Mouse (Mus musculus) CH12.LX (cell line): ENCODE results near the gene Nebl. TPM values are rescaled to one million over a fixed set of nuclear protein-coding genes. Genes with fewer than 3 reads are reported as not detected.

Experiments used
- DNase-seq: peaks from one replicate; pipeline ENCODE4 v3.0.0-alpha.2; 2013; ENCODE audit errors: extremely low read depth
- H3K27ac ChIP-seq: 2 replicates; pipeline ENCODE4 v1.5.1; 2012; ENCODE audit warnings: low read depth, mild to moderate bottlenecking, control low read depth, moderate library complexity; ENCODE audit not compliant: insufficient read depth
- H3K27me3 ChIP-seq: replicated peaks from 2 replicates; pipeline ENCODE3; 2012; ENCODE audit warnings: inconsistent platforms
- H3K36me3 ChIP-seq, 2 experiments: replicated peaks in 1 of 2; 2 replicates each; pipeline versions ENCODE3 to v1.6.1; 2012; ENCODE audit warnings: inconsistent platforms in 1 of 2, low read length in 1 of 2, mild to moderate bottlenecking in 1 of 2, mixed read lengths in 1 of 2, moderate library complexity in 1 of 2; ENCODE audit not compliant: control insufficient read depth in 1 of 2, insufficient read depth in 1 of 2
- H3K4me1 ChIP-seq, 2 experiments: 2 replicates each; pipeline ENCODE4 v1.6.1; 2012; ENCODE audit warnings: inconsistent platforms in 1 of 2, moderate library complexity in 1 of 2; ENCODE audit not compliant: insufficient read depth in 2 of 2, control insufficient read depth in 1 of 2
- H3K4me2 ChIP-seq: 2 replicates; pipeline ENCODE4 v1.6.1; 2012; ENCODE audit warnings: low read depth, mild to moderate bottlenecking, control low read depth; ENCODE audit not compliant: poor library complexity, insufficient read depth, severe bottlenecking
- H3K4me3 ChIP-seq, 3 experiments: fragments of 150-350 bp in 1 of 3; sonication (generic) in 1 of 3; replicated peaks in 1 of 3; 2 replicates each; pipeline versions ENCODE3 to v1.5.1; 2011 to 2012; ENCODE audit warnings: low read depth in 2 of 3, low read length in 2 of 3, mild to moderate bottlenecking in 2 of 3, moderate library complexity in 2 of 3, control low read depth in 1 of 3, improper control_type of control experiment in 1 of 3, inconsistent platforms in 1 of 3, mixed read lengths in 1 of 3; ENCODE audit not compliant: poor library complexity in 1 of 3
- H3K79me2 ChIP-seq: replicated peaks from 2 replicates; pipeline ENCODE4 v1.6.1; 2012; ENCODE audit warnings: mild to moderate bottlenecking, moderate library complexity; ENCODE audit not compliant: control insufficient read depth, poor library complexity, insufficient read depth, severe bottlenecking; ENCODE audit errors: extremely low read depth
- H3K9ac ChIP-seq: 2 replicates; pipeline ENCODE4 v1.6.1; 2012; ENCODE audit warnings: low read depth, mild to moderate bottlenecking, control low read depth, moderate library complexity; ENCODE audit not compliant: insufficient read depth
- H3K9me3 ChIP-seq: replicated peaks from 2 replicates; pipeline ENCODE3; 2012; ENCODE audit warnings: low read length, inconsistent platforms, mixed read lengths
- CHD2 ChIP-seq: IDR thresholded peaks from 2 replicates; pipeline ENCODE4 v1.6.1; 2011; ENCODE audit warnings: low read length, improper control_type of control experiment
- CTCF ChIP-seq, 2 experiments: IDR thresholded peaks in 1 of 2; conservative IDR thresholded peaks in 1 of 2; 2 replicates each; pipeline ENCODE4 v1.5.1; 2011 to 2012; ENCODE audit warnings: low read depth in 2 of 2, low read length in 2 of 2, improper control_type of control experiment in 1 of 2, inconsistent platforms in 1 of 2, mild to moderate bottlenecking in 1 of 2, moderate library complexity in 1 of 2
- EP300 ChIP-seq: IDR thresholded peaks from 2 replicates; pipeline ENCODE4 v1.6.1; 2011; ENCODE audit warnings: low read length, improper control_type of control experiment
- IRF4 ChIP-seq: IDR thresholded peaks from 2 replicates; pipeline ENCODE4 v1.6.1; 2014; ENCODE audit warnings: low read depth, mild to moderate bottlenecking, inconsistent platforms, low read length, improper control_type of control experiment
- JUN ChIP-seq: IDR thresholded peaks from 2 replicates; pipeline ENCODE4 v1.6.1; 2011; ENCODE audit warnings: low read depth, mild to moderate bottlenecking, low read length, improper control_type of control experiment, moderate library complexity; ENCODE audit not compliant: insufficient read depth
- JUND ChIP-seq: conservative IDR thresholded peaks from 2 replicates; pipeline ENCODE4 v1.6.1; 2011; ENCODE audit warnings: low read depth, low read length, improper control_type of control experiment
- KAT2A ChIP-seq: IDR thresholded peaks from 2 replicates; pipeline ENCODE4 v1.6.1; 2012; ENCODE audit warnings: low read length, improper control_type of control experiment, inconsistent platforms; ENCODE audit not compliant: insufficient replicate concordance
- MAFK ChIP-seq: IDR thresholded peaks from 2 replicates; pipeline ENCODE4 v1.6.1; 2011; ENCODE audit warnings: low read length, improper control_type of control experiment; ENCODE audit not compliant: insufficient replicate concordance
- MAX ChIP-seq: IDR thresholded peaks from 2 replicates; pipeline ENCODE4 v1.6.1; 2011; ENCODE audit warnings: low read length, improper control_type of control experiment
- MEF2A ChIP-seq: IDR thresholded peaks from 2 replicates; pipeline ENCODE4 v1.6.1; 2014; ENCODE audit warnings: low read depth, mild to moderate bottlenecking, inconsistent platforms, low read length, improper control_type of control experiment, borderline replicate concordance
- MYC ChIP-seq: IDR thresholded peaks from 2 replicates; pipeline ENCODE4 v1.6.1; 2011; ENCODE audit warnings: low read depth, mild to moderate bottlenecking, improper control_type of control experiment, low read length
- NRF1 ChIP-seq: IDR thresholded peaks from 2 replicates; pipeline ENCODE4 v1.6.1; 2014; ENCODE audit warnings: low read depth, mild to moderate bottlenecking, inconsistent platforms, low read length, improper control_type of control experiment, moderate library complexity
- POLR2A ChIP-seq: IDR thresholded peaks from 2 replicates; pipeline ENCODE4 v1.6.1; 2011; ENCODE audit warnings: low read depth, mild to moderate bottlenecking, improper control_type of control experiment, low read length
- RAD21 ChIP-seq: IDR thresholded peaks from 2 replicates; pipeline ENCODE4 v1.6.1; 2011; ENCODE audit warnings: low read depth, mild to moderate bottlenecking, low read length, improper control_type of control experiment, moderate library complexity
- RCOR1 ChIP-seq: conservative IDR thresholded peaks from 2 replicates; pipeline ENCODE4 v1.6.1; 2012; ENCODE audit warnings: low read depth, mild to moderate bottlenecking, inconsistent platforms, low read length, improper control_type of control experiment
- SMC3 ChIP-seq: IDR thresholded peaks from 2 replicates; pipeline ENCODE4 v1.6.1; 2011; ENCODE audit warnings: low read depth, low read length, improper control_type of control experiment
- TBP ChIP-seq: conservative IDR thresholded peaks from 2 replicates; pipeline ENCODE4 v1.6.1; 2011; ENCODE audit warnings: low read depth, low read length, improper control_type of control experiment
- UBTF ChIP-seq: IDR thresholded peaks from 2 replicates; pipeline ENCODE4 v1.6.1; 2012; ENCODE audit warnings: low read depth, mild to moderate bottlenecking, inconsistent platforms, low read length, improper control_type of control experiment, moderate library complexity
- ZC3H11A ChIP-seq: IDR thresholded peaks from 2 replicates; pipeline ENCODE4 v1.6.1; 2012; ENCODE audit warnings: low read depth, mild to moderate bottlenecking, inconsistent platforms, low read length, improper control_type of control experiment
- ZKSCAN1 ChIP-seq: IDR thresholded peaks from 2 replicates; pipeline ENCODE4 v1.6.1; 2012; ENCODE audit warnings: low read depth, inconsistent platforms, low read length, improper control_type of control experiment, borderline replicate concordance
- ZMIZ1 ChIP-seq: IDR thresholded peaks from 2 replicates; pipeline ENCODE4 v1.6.1; 2012; ENCODE audit warnings: low read depth, mild to moderate bottlenecking, inconsistent platforms, low read length, improper control_type of control experiment
- ZNF384 ChIP-seq: IDR thresholded peaks from 2 replicates; pipeline ENCODE4 v1.6.1; 2012; ENCODE audit warnings: low read depth, low read length, improper control_type of control experiment, inconsistent platforms
- dilution Hi-C: fragments of 300-500 bp; cut with MboI; formaldehyde crosslinking; loops from 2 replicates; pipeline ENCODE4 v1.14.3; 2020; ENCODE audit warnings: low sequenced_read_pairs; ENCODE audit not compliant: extremely low pct_unique_long_range_greater_than_20kb, extremely low pct_ligation_motif_present
- in situ Hi-C: fragments of 300-500 bp; cut with MboI; formaldehyde crosslinking; loops from 3 replicates; pipeline ENCODE4 v1.14.3; 2019; ENCODE audit warnings: low sequenced_read_pairs, low pct_ligation_motif_present, low pct_unique_long_range_greater_than_20kb, mixed read lengths
- polyA plus RNA-seq: library from polyadenylated mRNA; unstranded; fragments of >175 nt; gene quantifications from 2 replicates; pipeline ENCODE4 v1.2.1, GENCODE M21; 2012; ENCODE audit warnings: low read depth; ENCODE audit not compliant: insufficient read length
- total RNA-seq, 2 experiments: library from RNA; depleted of rRNA; stranded (reverse); fragments of 300-350 nt in 1 of 2; fragments of >200 nt in 1 of 2; gene quantifications; 2 replicates each; pipeline ENCODE4 v1.2.3; 2012 to 2014

Gene Nebl
- total and polyA plus RNA-seq, 3 experiments = 12.6 to 113 (median 46.4) TPM

GRCm38 (mm10) chr2:17649728-17650127 lies 81.5 kb downstream of the Nebl start:
- Histone ChIP-seq H3K4me3 (no peak overlapping the region), H3K4me1 (peaks cover 2 to 3% of the 10 kb centered on the region in 2 experiments; a peak in 1 of 4 replicates), H3K79me2 (no peaks in the 10 kb centered on the region), H3K27me3 (no peaks in the 10 kb centered on the region), H3K9ac (no peak overlapping the region), H3K27ac (no peak overlapping the region), H3K4me2 (no peak overlapping the region), H3K9me3 (no peaks in the 10 kb centered on the region), H3K36me3 (no peaks in the 10 kb centered on the region)
- no peak for TF ChIP-seq MEF2A
- no peak for TF ChIP-seq TBP
- no peak for TF ChIP-seq POLR2A
- TF ChIP-seq ZC3H11A = no peak
- TF ChIP-seq JUND = no peak
- TF ChIP-seq ZMIZ1 = no peak
- TF ChIP-seq NRF1 = no peak
- no peak for TF ChIP-seq CHD2
- dilution Hi-C loops = no loop called here
- in situ Hi-C loops = loop anchor here (25.0 kb wide), 1 partner anchor 188 kb away; no protein-coding TSS in a partner anchor
- DNase-seq = no peak

GRCm38 (mm10) chr2:17644282-17645262 lies 86.7 kb downstream of the Nebl start:
- DNase-seq = peak; percentile 58
- H3K27me3 ChIP-seq = no peaks in the 10 kb centered on the region
- no peak overlapping the region for H3K27ac ChIP-seq
- no peak overlapping the region for H3K4me2 ChIP-seq
- in situ Hi-C loops = loop anchor here (25.0 kb wide), 1 partner anchor 193 kb away; no protein-coding TSS in a partner anchor
- H3K79me2 ChIP-seq = no peaks in the 10 kb centered on the region
- no peaks in the 10 kb centered on the region for H3K36me3 ChIP-seq
- H3K4me3 ChIP-seq = no peak overlapping the region
- TF ChIP-seq ZC3H11A (peak; percentile 64), ZKSCAN1 (no peak), IRF4 (peak; percentile 65; the same call in 1 of the 2 replicates), MYC (no peak), CTCF (conservative IDR thresholded peaks at IDR 0.05 in 1 of 2, IDR thresholded peaks at IDR 0.05 in 1 of 2; ENCODE audit: low read depth in 2 of 2, low read length in 2 of 2) (peak; percentile 41 to 85; a peak in 3 of 4 replicates), MAX (peak; percentile 79), MEF2A (0 out of 2 replicates have a peak, but pooled peaks have one; percentile 17), ZNF384 (no peak), SMC3 (peak; percentile 88), EP300 (peak; percentile 40; the same call in 1 of the 2 replicates), UBTF (no peak), MAFK (no peak), RAD21 (peak; percentile 90), JUN (no peak), RCOR1 (no peak), KAT2A (no peak), NRF1 (no peak), JUND (peak; percentile 81)
- H3K9me3 ChIP-seq = no peaks in the 10 kb centered on the region
- no peak overlapping the region for H3K9ac ChIP-seq
- dilution Hi-C loops = no loop called here
- H3K4me1 ChIP-seq = peaks cover 10 to 41% of the 10 kb centered on the region in 2 experiments; a peak in 3 of 4 replicates
